Mouse (Mus musculus): Measurements from ENCODE around the gene Cep78. TPM values are rescaled to one million over a fixed set of nuclear protein-coding genes. Genes with fewer than 3 reads are reported as not detected.

The Cep78 gene
- total RNA-seq, 2 experiments from 2014 or later = 2.4 to 2.7 TPM

DNA sequence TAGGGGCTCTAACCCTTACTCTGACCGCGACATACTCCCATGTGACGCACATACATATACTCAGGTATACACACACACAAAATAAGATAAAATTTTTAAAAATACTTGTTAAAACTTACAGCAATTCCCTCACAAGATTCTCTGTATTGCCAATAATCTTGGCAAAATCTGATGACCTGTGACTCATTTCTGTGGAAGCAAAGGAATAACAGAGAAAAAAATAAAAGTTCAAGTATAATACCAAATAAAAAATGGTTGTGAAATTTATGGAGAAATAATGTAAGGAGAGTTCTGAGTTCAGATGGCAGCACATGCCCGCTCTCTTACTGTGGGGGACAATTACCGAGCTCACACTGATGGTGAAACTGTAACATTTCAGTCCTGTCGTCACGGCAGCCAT is 65.5 kb downstream of the Cep78 start:
- no peak for DNase-seq
- intact Hi-C loops (cut with DNase I; ENCODE audit: low total_unique reads) = no loop called here

DNA sequence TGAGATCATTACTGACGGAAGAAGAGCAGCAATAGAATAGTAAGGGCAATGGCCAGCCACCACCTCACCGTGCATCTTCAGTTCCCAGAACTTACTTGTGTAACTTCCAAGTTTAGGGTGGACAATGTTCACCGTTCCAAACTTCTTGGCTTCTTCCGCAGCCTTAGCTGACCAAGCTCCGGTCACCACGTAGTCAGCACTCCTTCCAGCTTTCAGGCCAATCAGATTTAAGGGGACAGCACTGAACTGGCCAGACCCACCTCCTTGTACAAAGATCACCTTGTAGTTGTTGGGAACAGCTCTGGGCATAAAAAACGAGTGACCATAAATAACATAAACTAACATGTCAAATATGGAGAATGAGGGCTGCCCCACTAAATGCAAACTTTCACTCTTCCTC is 66.7 kb downstream of the Cep78 start:
- intact Hi-C loops (cut with DNase I; ENCODE audit: low total_unique reads) = no loop called here
- no peak for DNase-seq

DNA sequence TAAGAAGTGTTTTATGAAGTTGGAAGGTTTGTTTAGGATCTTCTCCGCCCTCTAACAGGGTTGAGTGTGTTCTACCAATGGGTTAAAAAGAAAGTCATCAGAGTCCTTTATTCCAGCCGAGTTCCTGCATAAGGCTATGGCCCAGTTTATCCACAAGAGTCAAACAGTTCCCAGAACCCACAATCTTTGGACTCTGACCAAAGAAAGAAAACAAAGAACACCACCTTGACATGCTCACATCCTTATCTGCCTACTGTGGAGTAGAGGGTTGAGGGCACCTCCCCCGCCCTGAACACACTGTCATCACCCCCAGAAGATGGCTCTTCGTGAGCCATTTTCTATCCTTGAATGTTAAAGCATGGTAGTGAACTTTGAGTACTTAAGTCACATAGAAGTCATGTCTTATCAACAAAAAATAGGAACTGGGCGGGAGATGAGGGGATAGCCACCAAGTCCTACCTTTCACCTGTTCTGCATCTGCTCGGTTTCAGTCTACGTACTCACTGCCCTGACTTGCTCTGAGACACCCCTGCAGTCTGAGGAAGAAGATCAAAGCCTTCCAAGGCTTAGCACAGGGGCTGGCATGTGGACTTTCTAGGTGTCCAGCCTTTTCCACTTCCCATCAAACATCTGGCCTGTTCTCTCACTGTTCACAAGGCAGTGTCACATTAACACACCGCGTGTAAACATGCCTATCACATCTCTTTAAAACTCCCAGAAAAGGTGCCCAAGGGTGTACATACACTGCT is 71.4 kb downstream of the Cep78 start:
- intact Hi-C loops (cut with DNase I; ENCODE audit: low total_unique reads) = no loop called here
- no peak for DNase-seq

DNA sequence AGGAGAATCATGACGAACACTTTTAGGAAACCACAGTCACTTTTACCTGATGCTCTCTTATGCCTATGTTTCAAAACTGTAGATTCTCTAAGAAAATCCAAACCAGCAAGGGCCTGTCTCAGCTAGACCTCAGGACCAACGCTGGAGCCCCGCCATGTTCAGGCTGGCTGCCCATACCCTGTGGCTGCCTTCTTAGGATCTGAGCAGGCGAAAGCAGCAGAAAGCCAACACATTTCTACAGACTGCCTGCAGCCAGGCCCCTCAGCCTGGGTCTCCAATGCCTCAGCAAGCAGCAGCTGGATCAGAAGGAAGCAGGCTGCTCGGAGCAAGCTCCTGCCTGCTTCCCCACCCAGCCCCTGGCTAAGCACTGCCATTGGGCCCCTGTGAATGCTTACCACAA is 73.3 kb downstream of the Cep78 start:
- intact Hi-C loops (cut with DNase I; ENCODE audit: low total_unique reads) = no loop called here
- no peak for DNase-seq

DNA sequence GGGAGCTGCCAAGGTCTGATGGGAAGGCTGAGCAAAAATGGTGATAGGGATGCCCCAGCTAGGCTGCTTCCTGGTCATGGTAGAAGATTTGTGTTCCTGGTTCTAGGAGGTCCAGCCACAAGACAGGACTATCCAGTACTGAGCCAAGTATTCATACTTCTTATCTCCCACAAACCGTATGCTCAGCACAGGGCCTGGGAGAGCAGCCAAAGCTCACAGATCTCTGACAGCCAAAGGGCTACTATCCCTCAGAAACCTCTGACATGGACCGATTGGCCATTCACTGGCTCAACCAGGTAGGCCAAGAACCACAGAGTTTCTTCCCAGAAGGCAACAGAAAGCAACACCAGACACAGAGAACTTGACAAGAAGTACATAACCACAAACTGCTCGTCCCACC is 73.8 kb downstream of the Cep78 start:
- no peak for DNase-seq
- intact Hi-C loops (cut with DNase I; ENCODE audit: low total_unique reads) = no loop called here

DNA sequence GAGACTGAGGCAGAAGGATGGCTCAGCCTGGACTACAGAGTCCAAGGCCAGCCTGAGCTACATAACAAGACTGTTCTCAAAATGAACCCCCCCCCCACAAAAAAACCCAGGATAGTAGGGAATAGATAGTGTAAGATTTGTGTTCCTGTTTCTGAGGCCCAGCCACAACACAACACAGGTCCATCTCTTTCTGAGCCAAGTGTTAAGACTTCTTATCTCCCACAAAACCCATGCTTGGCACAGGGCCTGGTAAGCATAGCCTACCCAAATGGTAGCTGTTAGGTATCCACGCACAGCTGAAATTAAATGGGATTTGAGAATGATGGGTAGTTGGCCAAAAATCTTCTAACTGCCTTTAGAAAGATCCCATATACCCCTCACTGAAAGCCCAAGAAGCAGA is 74.3 kb downstream of the Cep78 start:
- DNase-seq = no peak
- intact Hi-C loops (cut with DNase I; ENCODE audit: low total_unique reads) = no loop called here

DNA sequence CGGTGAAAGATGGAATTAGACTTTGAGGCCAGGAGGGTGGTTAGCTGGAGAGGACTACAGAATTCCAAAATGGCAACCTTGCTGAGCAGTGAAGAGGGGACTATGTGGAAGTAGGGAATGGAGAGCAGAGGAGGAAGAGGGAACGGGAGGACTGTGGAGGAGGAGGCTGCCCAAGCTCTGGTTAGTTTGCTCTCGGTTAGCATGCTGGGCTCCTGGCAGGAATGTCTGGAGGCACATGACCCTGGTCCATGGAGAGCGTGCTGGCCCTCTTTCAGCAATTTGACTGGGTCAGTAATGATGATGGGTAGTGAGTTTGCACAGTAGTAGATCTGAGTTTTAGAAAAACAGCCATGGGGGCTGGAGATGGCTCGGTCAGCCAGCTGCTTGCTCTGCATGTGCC is 76.8 kb downstream of the Cep78 start:
- intact Hi-C loops (cut with DNase I; ENCODE audit: low total_unique reads) = no loop called here
- DNase-seq = no peak

Other genes starting within 250 kb of the Cep78 start
- 10 to 100 TPM in 1 of 2 experiments, 1 to 10 TPM in 1; 7.3 to 12.1 TPM for gene Psat1, start 37.7 kb downstream of the Cep78 start, total RNA-seq (2021)
- gene Gnaq, start 147.8 kb upstream of the Cep78 start, total RNA-seq (2021) = 10 to 100 TPM; 15.8 to 20.3 TPM